Mouse (Mus musculus) brain, embryonic 14.5 days (tissue): ENCODE data around the gene Sept7. TPM values are rescaled to one million over a fixed set of nuclear protein-coding genes. Genes with fewer than 3 reads are reported as not detected.
"Not testable (repeated sequence)": the region's sequence is repeated elsewhere in the genome, so short reads cannot be mapped to it uniquely, and the experiment has no call there.

Experiments
- DNase-seq: peaks from one replicate; pipeline ENCODE4 v3.0.0-alpha.2; 2011; ENCODE audit warnings: low read depth
- CTCF ChIP-seq: fragments of 200-500 bp; IDR thresholded peaks from 2 replicates; pipeline ENCODE4 v1.5.1; 2012; ENCODE audit warnings: inconsistent platforms, mild to moderate bottlenecking, moderate library complexity, borderline replicate concordance; ENCODE audit not compliant: insufficient read depth, insufficient read length; ENCODE audit errors: extremely low read depth
- POLR2A ChIP-seq: fragments of 200-500 bp; IDR thresholded peaks from 2 replicates; pipeline ENCODE4 v1.6.1; 2012; ENCODE audit warnings: mild to moderate bottlenecking, inconsistent platforms, borderline replicate concordance; ENCODE audit not compliant: poor library complexity, insufficient read depth, insufficient read length, severe bottlenecking; ENCODE audit errors: extremely low read depth
- polyA plus RNA-seq: library from polyadenylated mRNA; depleted of rRNA; stranded (reverse); fragments of >200 nt; gene quantifications from 2 replicates; pipeline ENCODE4 v1.2.3, GENCODE M21; 2012; rRNA removed

Sept7 gene
- polyA plus RNA-seq, result 82.5 and 112 TPM in 2 replicates

DNA sequence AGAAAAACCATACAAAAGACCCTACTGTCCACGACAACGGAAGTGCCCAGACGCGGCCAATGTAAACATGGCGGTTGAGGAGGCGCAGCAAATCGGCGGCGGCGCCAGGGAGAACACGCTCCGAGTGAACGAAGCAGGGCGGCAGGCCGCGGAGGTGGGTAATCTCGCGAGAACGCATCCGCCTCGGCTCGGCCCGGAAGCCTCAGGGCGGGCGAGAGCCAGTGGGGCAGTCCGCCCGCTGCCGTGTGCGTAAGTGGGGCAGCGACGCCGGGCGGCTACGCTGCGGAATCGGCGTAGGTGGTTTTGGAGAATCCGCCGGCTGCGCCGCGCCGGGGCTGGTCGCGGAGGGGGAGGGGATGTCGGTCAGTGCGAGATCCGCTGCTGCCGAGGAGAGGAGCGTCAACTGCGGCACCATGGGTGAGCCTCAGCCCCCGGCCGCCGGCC lies at the start of gene Sept7:
Sept7 (plus strand) TSS at position 157 of the 444 bp plus-strand sequence.
- DNase-seq, result peak; percentile 99
- no peak for TF ChIP-seq CTCF
- peak; percentile 79 for TF ChIP-seq POLR2A

DNA sequence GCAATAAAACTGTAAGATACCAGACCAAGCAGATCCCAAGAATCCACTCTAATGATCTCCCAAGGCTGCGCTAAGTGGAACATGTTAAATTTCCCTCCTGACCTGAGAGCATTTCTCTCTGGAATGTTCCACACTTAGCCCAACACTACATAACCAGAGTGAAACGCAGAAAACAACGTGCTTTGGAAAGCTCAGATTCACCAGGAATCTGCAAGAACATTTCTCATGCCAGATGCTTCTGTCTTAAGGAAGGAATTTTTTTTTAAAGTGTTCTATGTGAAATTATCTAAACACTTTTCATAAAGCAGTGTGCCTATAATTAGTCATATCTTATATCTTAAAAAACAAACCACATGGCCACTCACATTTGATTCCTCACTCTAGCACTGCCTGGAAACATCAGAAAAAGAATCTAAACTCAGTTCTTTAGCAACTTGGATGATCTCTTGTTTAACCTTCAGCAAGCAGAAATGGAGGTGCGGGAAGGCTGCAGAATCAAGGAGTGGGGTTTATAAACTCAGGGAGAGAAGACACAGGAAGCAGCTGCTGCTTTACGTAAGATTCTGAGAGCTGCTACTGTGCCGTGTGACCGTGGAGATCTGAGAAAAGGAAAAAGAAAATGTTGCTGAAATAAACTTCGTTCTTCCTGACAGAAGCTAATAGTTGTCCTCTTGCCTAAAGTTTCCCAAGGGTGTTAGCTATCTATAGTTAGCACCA lies 44.0 kb upstream of the Sept7 start:
- no peak for TF ChIP-seq CTCF
- TF ChIP-seq POLR2A, result no peak
- DNase-seq, result no peak

DNA sequence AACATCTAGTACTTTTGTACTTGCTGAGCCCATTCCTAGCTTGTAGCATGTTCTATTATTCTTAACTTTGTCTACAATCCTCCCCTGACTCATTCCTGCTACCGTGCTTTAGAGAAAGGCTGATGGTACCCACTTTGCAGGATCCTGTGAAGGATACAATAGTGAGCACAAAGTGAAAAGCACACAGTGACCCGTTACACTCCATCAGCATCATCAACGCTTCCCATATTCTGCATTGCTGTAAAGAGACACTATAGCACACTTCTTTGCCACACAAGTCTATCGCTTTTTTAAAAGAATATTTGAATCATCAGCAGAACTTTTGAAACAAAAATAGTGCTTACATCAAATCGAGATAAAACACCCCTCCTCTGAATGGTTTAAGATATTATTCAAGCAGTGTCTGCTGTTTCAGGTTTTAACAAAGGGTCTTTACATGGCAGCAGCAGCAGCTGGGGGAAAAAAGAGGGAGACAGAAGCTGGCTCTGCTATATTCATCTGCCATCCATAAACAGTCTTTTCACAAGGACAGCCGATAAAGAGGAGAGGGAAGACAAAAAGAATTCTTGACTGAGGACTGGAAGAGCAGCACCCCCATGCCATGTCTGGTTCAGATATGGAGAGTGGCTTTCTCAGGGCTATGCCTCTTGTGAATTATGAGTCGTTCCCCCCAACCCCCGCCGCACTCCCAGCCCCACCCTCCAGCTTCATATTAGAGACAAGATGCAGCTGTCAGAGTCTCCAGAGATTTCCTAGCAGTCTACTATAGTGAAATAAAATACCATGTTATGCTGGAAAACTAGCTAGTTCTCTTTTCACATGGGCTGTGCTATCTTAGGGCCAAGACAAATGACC lies 39.7 kb upstream of the Sept7 start:
- TF ChIP-seq POLR2A (no peak), CTCF (no peak)
- DNase-seq, result peak; percentile 63

DNA sequence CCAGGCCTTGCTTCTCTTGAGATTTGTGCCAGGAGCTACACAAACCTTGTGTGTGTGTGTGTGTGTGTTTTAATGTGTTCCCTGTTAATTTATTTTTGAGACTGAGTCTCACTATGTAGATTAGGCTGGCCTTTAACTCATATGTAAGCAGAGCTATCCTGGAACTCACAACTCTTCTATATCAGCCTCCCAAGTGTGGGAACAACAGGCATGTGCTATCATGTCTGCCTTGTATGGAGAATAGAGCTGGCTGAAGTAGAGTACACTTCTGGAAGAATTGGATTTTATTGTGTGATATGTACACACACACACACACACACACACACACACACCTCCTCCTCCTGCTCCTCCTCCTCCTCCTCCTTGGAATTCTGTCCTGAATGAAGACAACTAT lies 39.1 kb upstream of the Sept7 start:
- no peak for DNase-seq
- TF ChIP-seq POLR2A (no peak), CTCF (no peak)

DNA sequence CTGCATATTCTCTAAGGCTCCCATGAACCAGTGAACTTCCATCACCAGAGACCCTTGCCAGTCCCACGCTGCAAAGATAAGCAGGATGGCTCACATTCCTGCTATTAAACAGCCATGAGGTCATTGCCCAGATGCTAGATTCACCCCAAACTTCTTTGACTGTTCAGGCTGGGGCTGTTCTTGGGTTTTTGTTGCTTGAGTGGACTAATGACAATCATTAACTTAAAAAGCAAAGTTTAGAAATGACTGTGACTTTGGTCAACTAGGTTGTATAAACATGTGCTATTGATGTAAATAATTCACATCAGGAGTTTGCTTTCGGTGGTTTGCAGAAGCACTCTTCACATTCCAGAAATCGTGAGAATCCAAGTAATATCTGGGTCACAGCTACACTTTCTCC lies 36.8 kb upstream of the Sept7 start:
- TF ChIP-seq CTCF (no peak), POLR2A (no peak)
- DNase-seq, result no peak

DNA sequence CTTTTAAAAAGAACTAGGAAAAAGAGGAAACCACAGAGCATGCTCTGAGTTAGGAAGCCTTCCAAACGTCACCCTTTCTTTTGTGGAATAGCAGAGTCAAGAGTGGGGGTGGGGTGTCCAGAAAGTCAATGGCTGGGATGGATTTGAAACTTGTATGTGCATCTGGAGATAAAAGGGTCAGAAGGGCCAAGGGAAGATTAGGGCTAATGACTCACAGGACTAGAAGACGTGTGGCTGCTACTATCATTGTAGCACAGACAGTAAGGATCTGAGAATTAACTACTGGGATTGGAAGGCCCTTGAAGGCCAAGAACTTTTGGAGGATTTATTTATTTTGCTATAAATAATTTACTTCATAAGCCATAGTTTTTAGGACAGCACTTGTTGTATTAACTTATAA lies 36.0 kb upstream of the Sept7 start:
- no peak for TF ChIP-seq CTCF
- no peak for DNase-seq

DNA sequence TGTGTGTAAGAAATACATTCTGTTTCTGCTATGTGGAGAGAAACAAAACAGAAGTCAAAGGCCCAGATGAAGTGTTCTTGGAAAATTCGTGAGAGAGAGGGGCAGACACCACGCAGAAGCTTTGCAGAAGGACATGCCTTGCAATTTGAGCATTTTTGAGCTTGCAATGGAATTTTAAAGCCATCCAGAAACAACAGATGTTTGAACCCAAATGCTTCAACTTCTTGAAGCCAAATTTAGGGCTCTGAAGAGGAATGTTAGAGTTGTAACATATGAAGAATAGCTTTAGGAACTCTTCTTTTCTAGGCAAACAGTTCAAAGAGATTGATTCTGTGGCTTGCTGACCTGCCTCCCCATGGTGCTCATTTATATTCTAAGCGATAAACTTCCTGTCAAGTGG lies 33.3 kb upstream of the Sept7 start:
- no peak for TF ChIP-seq POLR2A
- TF ChIP-seq CTCF, result no peak
- no peak for DNase-seq

DNA sequence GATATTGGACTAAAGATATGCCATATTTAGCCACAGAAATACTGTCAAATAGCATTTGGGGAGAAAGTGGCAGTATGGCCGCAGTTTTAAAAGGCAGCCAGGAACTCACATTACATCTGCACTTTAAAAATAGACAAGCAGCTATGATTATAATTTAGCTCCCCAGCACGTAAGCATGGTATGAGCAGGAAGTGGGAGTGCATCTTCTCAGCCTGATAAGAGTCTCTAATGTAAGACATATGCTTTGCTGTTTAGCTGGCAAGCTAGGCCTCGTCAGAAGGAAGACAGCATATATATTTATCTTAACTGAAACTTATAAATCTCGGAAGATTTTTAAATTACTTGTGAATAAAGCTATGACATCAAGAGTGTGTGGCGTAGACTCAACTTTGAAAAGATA lies 32.4 kb upstream of the Sept7 start:
- TF ChIP-seq CTCF, result no peak
- TF ChIP-seq POLR2A, result no peak

DNA sequence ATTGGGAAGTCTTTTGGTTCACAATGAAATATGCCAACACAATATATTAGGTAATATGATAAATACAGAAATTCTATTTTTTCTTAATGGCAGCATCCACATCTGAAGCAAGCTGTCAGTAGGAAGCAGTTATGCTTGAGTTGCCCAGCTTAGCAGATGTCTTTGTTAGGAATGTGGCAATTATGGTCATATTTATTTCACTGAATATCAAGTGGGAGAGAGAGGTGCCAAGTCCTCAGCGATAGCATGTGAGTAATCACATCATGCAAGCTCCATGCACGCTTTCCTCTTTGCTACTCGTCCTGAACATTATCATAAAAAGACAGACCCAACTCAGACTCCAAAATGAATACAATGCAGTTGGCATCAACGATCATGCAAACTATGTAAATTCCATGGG lies 27.3 kb upstream of the Sept7 start:
- TF ChIP-seq CTCF, result no peak
- TF ChIP-seq POLR2A, result no peak
- peak; percentile 82 for DNase-seq

More for the DNA sequence above, 32.4 kb upstream of the Sept7 start:
- DNase-seq, result peak; percentile 14

DNA sequence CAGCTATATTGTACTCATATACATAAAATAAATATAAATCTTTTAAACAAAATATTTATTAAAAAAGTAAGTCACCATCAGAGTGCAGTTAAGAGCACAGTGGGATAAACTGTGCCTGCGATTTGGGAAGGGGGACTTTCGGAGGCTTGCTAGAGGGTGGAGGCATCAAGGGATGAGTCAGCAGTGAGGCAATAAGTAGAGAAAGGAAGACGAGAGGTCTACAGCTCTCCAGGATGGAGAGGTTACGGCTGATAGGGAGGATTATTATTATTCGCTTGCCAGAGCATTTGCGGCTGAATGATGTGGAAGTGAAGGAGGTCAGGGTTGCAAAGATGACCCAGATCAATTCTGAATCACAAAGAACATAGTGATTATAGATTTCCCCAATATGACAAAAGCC lies 22.5 kb upstream of the Sept7 start:
- TF ChIP-seq POLR2A (no peak), CTCF (no peak)
- DNase-seq, result no peak

DNA sequence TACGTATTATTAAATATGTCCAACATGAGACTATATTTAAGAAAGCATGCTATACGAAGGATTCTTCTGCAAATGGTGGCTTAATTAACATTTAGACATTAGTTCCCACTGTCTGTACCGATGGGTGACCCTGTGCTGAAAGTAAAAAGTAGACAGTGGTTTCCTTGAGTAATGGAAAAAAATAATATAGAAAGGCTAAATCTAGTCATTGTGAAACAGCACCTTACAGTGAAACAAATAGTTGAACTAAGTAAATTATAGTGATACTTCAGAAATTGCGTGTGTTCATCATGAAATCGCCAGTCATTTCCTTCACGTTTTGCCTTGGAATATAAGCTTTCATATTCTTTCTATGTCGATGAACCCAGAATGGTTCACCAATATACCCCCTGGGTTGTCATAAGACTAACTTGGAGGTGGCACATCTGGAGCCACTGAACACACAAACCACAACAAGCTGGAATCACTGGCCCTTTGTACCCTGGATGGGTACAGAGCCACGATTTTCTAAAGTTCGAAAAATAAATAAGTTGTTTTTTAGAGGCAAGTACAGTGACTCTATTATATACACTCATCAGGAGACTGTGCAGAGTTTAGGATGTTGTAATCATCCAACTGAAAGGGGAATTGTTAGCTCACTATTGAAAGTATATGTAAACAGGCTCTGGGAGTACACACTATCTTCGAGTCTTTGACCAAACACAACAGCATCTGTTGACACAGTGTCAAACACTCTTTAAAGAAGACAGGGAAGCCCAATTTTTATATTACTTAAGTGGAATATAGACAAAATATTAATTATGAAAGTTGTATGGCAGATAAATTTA lies 21.8 kb upstream of the Sept7 start:
- no peak for DNase-seq
- TF ChIP-seq POLR2A (no peak), CTCF (no peak)

DNA sequence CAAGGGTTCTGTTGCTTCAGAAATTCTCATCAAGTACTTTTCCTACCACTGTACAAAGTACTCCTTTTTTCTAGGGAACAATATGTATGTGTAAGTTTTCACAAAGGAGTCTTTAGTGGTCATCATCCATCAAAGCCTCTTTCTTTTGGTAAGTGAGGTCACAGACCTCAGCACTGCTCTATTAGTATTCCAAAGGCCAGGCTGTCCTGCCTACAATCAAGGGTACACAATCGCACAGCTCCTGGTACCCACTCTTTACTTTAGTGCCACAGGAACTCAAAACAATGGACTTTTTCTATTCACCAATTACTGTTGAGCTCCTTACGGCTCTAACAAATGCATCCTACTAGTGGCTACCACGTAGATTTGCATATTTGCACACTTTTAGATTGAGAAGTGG lies 11.2 kb upstream of the Sept7 start:
- TF ChIP-seq CTCF (no peak), POLR2A (no peak)
- no peak for DNase-seq

DNA sequence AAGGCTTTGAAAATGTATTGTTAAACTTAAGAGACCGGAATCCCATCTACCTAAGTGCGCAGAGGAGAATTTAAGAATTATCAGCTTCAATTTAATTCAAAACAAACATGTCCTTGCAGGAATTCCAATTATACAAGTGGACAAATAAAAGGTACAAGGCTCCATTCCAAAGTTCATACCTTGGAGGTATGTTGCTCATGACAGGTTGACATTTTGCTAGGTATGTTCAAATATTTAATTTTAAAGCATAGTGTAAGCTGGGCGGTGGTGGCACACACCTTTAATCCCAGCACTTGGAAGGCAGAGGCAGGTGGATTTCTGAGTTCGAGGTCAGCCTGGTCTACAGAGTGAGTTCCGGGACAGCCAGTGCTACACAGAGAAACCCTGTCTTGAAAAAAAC lies 10.5 kb upstream of the Sept7 start:
- not testable (repeated sequence) for DNase-seq
